Mouse (Mus musculus): ENCODE results near the gene Olfr718-ps1.

DNA sequence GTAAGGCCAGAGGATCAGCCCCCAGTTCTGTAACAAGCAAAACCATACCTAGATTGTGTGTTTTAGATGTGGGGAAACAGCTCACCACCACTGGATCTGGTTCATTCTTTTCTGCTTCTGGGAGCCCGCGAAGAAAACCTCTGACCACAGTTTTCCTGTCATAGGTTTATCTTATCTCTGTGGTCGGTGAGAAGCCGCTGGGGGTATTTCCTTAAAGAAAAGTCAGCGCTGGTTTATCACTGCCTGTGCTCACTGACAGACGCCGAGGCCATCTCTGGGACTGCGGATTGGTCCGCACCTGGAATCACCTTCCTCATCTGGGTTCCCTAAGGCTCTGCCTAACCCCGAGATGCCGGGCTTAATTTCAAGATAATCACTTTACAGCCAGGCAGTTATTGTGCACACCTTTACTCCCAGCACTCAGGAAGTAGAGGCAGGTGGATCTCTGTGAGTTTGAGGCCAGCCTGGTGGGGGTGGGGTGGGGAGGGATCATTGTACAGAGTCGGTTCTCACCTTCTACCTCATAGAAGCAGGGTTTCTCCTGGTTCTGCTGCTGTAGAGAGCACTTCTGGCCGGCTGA lies 14.4 kb downstream of the Olfr718-ps1 start:
- no peak for TF ChIP-seq CTCF (conservative IDR thresholded peaks at IDR 0.05; ENCODE audit: insufficient read depth, insufficient read length, low read depth, low read length)
- no peak for TF ChIP-seq POLR2A (IDR thresholded peaks at IDR 0.05; ENCODE audit: low read depth, low read length)

All from kidney, adult 2 months (tissue).